Mouse (Mus musculus): ENCODE measurements around the gene Neurl3. TPM values are rescaled to one million over a fixed set of nuclear protein-coding genes. Genes with fewer than 3 reads are reported as not detected.

The Neurl3 gene
- polyA plus RNA-seq, 1 experiment = 0.12 TPM

GRCm38 (mm10) chr1:36296466-36297149 is 22.1 kb upstream of the Neurl3 start:
- Histone ChIP-seq H3K27ac (ENCODE audit: control insufficient read depth, insufficient read depth, low read depth, low read length) (no peak overlapping the region), H3K4me3 (ENCODE audit: control insufficient read depth, low read depth, low read length) (no peak overlapping the region), H3K36me3 (ENCODE audit: control insufficient read depth, insufficient read depth, low read length) (no peaks in the 10 kb centered on the region), H3K27me3 (ENCODE audit: control insufficient read depth, insufficient read depth, low read length) (no peaks in the 10 kb centered on the region), H3K4me1 (ENCODE audit: control insufficient read depth, insufficient read depth, low read length) (peaks cover 5% of the 10 kb centered on the region; the same call in 1 of the 2 replicates)
- TF ChIP-seq CTCF (IDR thresholded peaks at IDR 0.05; ENCODE audit: control insufficient read depth, insufficient read depth, insufficient replicate concordance, low read depth, low read length) (no peak), POLR2A (IDR thresholded peaks at IDR 0.05; ENCODE audit: control insufficient read depth, low read depth, low read length) (no peak)

- Histone ChIP-seq H3K4me1 (ENCODE audit: control insufficient read depth, insufficient read depth, low read length) (peaks cover 5% of the 10 kb centered on the region; the same call in 1 of the 2 replicates), H3K27ac (ENCODE audit: control insufficient read depth, insufficient read depth, low read depth, low read length) (no peak overlapping the region), H3K4me3 (ENCODE audit: control insufficient read depth, low read depth, low read length) (no peak overlapping the region), H3K27me3 (ENCODE audit: control insufficient read depth, insufficient read depth, low read length) (no peaks in the 10 kb centered on the region), H3K36me3 (ENCODE audit: control insufficient read depth, insufficient read depth, low read length) (no peaks in the 10 kb centered on the region)
- no peak for TF ChIP-seq CTCF (IDR thresholded peaks at IDR 0.05; ENCODE audit: control insufficient read depth, insufficient read depth, insufficient replicate concordance, low read depth, low read length)
Observed at GRCm38 (mm10) chr1:36294402-36294801, 19.9 kb upstream of the Neurl3 start.

GRCm38 (mm10) chr1:36293470-36293869 is 19.0 kb upstream of the Neurl3 start:
- Histone ChIP-seq H3K27me3 (ENCODE audit: control insufficient read depth, insufficient read depth, low read length) (no peaks in the 10 kb centered on the region), H3K4me1 (ENCODE audit: control insufficient read depth, insufficient read depth, low read length) (peaks cover 5% of the 10 kb centered on the region; the same call in 1 of the 2 replicates), H3K36me3 (ENCODE audit: control insufficient read depth, insufficient read depth, low read length) (no peaks in the 10 kb centered on the region), H3K4me3 (ENCODE audit: control insufficient read depth, low read depth, low read length) (no peak overlapping the region), H3K27ac (ENCODE audit: control insufficient read depth, insufficient read depth, low read depth, low read length) (no peak overlapping the region)
- no peak for TF ChIP-seq POLR2A (IDR thresholded peaks at IDR 0.05; ENCODE audit: control insufficient read depth, low read depth, low read length)
- TF ChIP-seq CTCF (IDR thresholded peaks at IDR 0.05; ENCODE audit: control insufficient read depth, insufficient read depth, insufficient replicate concordance, low read depth, low read length) = no peak

GRCm38 (mm10) chr1:36281849-36282248 is 7.4 kb upstream of the Neurl3 start:
- no peaks in the 10 kb centered on the region for H3K4me1 ChIP-seq (ENCODE audit: control insufficient read depth, insufficient read depth, low read length)
- H3K4me3 ChIP-seq (ENCODE audit: control insufficient read depth, low read depth, low read length) = no peak overlapping the region
- no peaks in the 10 kb centered on the region for H3K27me3 ChIP-seq (ENCODE audit: control insufficient read depth, insufficient read depth, low read length)
- TF ChIP-seq CTCF (IDR thresholded peaks at IDR 0.05; ENCODE audit: control insufficient read depth, insufficient read depth, insufficient replicate concordance, low read depth, low read length) (no peak), POLR2A (IDR thresholded peaks at IDR 0.05; ENCODE audit: control insufficient read depth, low read depth, low read length) (no peak)
- H3K36me3 ChIP-seq (ENCODE audit: control insufficient read depth, insufficient read depth, low read length) = no peaks in the 10 kb centered on the region
- H3K27ac ChIP-seq (ENCODE audit: control insufficient read depth, insufficient read depth, low read depth, low read length) = no peak overlapping the region

- no peak for TF ChIP-seq CTCF (IDR thresholded peaks at IDR 0.05; ENCODE audit: control insufficient read depth, insufficient read depth, insufficient replicate concordance, low read depth, low read length)
- TF ChIP-seq POLR2A (IDR thresholded peaks at IDR 0.05; ENCODE audit: control insufficient read depth, low read depth, low read length) = no peak
Observed at GRCm38 (mm10) chr1:36280938-36281337, 6.5 kb upstream of the Neurl3 start.

GRCm38 (mm10) chr1:36279202-36279601 is 4.7 kb upstream of the Neurl3 start:
- peak; percentile 78; the same call in 1 of the 2 replicates for TF ChIP-seq CTCF (IDR thresholded peaks at IDR 0.05; ENCODE audit: control insufficient read depth, insufficient read depth, insufficient replicate concordance, low read depth, low read length)
- TF ChIP-seq POLR2A (IDR thresholded peaks at IDR 0.05; ENCODE audit: control insufficient read depth, low read depth, low read length) = no peak
- Histone ChIP-seq H3K27ac (ENCODE audit: control insufficient read depth, insufficient read depth, low read depth, low read length) (no peak overlapping the region), H3K36me3 (ENCODE audit: control insufficient read depth, insufficient read depth, low read length) (no peaks in the 10 kb centered on the region), H3K4me3 (ENCODE audit: control insufficient read depth, low read depth, low read length) (no peak overlapping the region), H3K27me3 (ENCODE audit: control insufficient read depth, insufficient read depth, low read length) (no peaks in the 10 kb centered on the region), H3K4me1 (ENCODE audit: control insufficient read depth, insufficient read depth, low read length) (no peaks in the 10 kb centered on the region)

More at GRCm38 (mm10) chr1:36280938-36281337, 6.5 kb upstream of the Neurl3 start:
- Histone ChIP-seq H3K36me3 (ENCODE audit: control insufficient read depth, insufficient read depth, low read length) (no peaks in the 10 kb centered on the region), H3K27ac (ENCODE audit: control insufficient read depth, insufficient read depth, low read depth, low read length) (no peak overlapping the region), H3K4me1 (ENCODE audit: control insufficient read depth, insufficient read depth, low read length) (no peaks in the 10 kb centered on the region), H3K4me3 (ENCODE audit: control insufficient read depth, low read depth, low read length) (no peak overlapping the region), H3K27me3 (ENCODE audit: control insufficient read depth, insufficient read depth, low read length) (no peaks in the 10 kb centered on the region)

- no peaks in the 10 kb centered on the region for H3K36me3 ChIP-seq (ENCODE audit: control insufficient read depth, insufficient read depth, low read length)
- TF ChIP-seq POLR2A (IDR thresholded peaks at IDR 0.05; ENCODE audit: control insufficient read depth, low read depth, low read length) = no peak
- TF ChIP-seq CTCF (IDR thresholded peaks at IDR 0.05; ENCODE audit: control insufficient read depth, insufficient read depth, insufficient replicate concordance, low read depth, low read length) = peak; percentile 98
- H3K27ac ChIP-seq (ENCODE audit: control insufficient read depth, insufficient read depth, low read depth, low read length) = no peak overlapping the region
- H3K4me1 ChIP-seq (ENCODE audit: control insufficient read depth, insufficient read depth, low read length) = peaks cover 2% of the 10 kb centered on the region; the same call in 1 of the 2 replicates
- H3K4me3 ChIP-seq (ENCODE audit: control insufficient read depth, low read depth, low read length) = no peak overlapping the region
- H3K27me3 ChIP-seq (ENCODE audit: control insufficient read depth, insufficient read depth, low read length) = no peaks in the 10 kb centered on the region
Observed at GRCm38 (mm10) chr1:36277267-36278060, 3.0 kb upstream of the Neurl3 start.

Data from testis, adult 2 months (tissue).